Mouse (Mus musculus): ENCODE measurements at regions not wholly inside any gene's neighbourhood (a gene's known extent, or its start where the extent isn't known, plus 50 kb on each side); places are given as distances from the start of the nearest gene placed in this dataset.

DNA sequence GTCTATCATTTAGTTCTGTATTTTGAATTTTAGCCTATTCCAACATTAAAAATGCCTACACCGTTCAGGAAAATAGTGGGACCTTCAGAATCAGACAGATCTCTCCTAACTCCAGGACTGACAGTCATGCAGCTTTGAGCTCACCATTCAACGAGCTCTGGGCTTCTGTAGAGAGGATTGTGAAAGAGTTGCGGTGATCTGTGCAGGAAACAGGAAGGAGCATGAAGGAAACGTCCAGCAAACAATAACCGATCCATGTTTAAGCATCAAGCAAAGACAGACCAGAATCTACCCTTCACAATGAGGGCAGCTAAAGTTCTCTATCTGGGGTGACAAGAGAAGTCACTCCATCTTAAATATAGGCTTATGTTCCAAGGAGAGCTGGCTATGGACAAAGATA is 76.0 kb upstream of the Ednrb start:
- TF ChIP-seq CTCF (IDR thresholded peaks at IDR 0.05; ENCODE audit: extremely low read depth, insufficient read depth, low read length) = no peak
- no peak for TF ChIP-seq POLR2A (IDR thresholded peaks at IDR 0.05; ENCODE audit: extremely low read depth, insufficient read depth, low read length)
